Mouse (Mus musculus): ENCODE measurements around the gene Map3k5.
"Not testable (repeated sequence)": the region's sequence is repeated elsewhere in the genome, so short reads cannot be mapped to it uniquely, and the experiment has no call there.

Gene Map3k5

DNA sequence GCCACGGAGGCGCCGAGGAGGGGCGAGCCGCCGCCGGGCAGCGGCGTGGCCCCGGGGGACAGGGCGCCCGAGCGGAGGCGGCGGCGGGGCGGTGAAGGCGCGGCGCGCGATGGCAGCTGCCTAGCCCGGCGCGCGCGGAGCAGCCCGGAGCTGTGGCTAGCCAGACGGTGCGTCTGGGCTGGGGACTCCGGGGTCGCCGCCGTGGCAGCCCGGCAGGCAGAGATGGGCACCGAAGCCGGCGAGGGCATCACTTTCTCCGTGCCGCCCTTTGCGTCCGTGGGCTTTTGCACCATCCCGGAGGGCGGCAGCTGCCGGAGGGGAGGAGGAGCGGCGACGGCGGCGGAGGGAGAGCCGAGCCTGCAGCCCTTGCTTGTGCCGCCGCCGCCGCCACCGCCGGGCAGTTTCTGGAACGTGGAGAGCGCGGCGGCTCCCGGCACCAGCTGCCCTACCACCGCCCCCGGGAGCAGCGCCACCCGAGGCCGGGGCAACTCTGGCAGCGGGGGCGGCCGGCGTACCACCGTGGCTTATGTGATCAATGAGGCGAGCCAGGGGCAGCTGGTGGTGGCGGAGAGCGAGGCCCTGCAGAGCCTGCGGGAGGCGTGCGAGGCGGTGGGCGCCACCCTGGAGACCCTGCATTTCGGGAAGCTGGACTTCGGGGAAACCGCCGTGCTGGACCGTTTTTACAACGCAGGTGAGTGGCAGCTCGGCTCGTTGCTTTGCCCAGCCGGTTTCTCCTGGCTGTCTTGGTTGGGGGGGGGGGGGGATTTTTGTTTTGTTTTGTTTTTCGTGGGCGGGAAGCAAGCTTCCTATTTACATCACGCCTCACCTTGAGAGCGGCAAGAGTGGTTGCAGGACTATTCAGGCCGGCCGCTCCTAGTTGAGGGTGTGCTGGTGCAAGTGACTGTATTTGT is at the start of gene Map3k5:
Gene Map3k5 (plus strand): TSS at position 89 of the 911 bp plus-strand sequence.
- DNase-seq (ENCODE audit: low read depth), result peak; percentile 34

DNA sequence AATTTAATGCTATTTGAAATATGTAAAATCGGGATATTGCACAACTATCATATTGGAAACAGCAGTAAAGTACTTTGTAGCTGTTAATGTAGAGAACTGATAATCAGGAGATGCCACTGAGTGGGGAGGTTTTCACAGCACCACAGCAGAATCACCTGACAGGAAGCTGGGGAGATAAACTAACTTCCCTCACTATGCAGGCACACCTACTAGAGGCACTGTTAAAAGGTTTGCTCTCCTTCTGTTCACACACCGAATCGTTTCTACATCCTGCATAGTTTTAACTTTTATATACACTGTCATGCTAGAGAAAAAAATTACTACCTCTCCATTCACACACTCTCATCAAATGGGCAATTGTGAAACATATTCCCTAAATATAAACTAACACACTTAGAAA is 48.0 kb upstream of the Map3k5 start:
- no peak for DNase-seq (ENCODE audit: low read depth)

GRCm38 (mm10) chr10:19889908-19890307 is 44.4 kb upstream of the Map3k5 start:
- no peak for DNase-seq (ENCODE audit: low read depth)

- DNase-seq (ENCODE audit: low read depth), result no peak
These were observed 42.6 kb upstream of the Map3k5 start for GRCm38 (mm10) chr10:19891686-19892085.

DNA sequence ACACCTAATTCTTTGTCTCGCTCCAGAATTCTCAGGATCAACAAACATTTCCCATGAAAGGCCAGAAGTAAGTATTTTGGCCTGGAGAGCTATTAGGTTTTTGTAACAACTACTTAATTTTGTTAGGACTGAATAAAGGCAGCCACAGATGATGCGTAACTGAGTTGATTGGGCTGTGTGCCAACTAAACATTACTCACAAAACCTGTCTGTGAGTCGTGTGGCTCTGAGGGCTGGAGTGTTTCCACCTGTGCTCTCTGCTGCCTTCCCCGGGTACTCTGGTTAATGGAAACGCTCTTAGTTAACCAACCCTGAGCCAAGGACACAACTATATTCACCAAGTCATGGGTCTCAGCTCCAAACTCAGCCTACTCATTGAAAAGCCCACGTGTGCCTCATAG is 41.1 kb upstream of the Map3k5 start:
- DNase-seq (ENCODE audit: low read depth), result peak; percentile 50

DNA sequence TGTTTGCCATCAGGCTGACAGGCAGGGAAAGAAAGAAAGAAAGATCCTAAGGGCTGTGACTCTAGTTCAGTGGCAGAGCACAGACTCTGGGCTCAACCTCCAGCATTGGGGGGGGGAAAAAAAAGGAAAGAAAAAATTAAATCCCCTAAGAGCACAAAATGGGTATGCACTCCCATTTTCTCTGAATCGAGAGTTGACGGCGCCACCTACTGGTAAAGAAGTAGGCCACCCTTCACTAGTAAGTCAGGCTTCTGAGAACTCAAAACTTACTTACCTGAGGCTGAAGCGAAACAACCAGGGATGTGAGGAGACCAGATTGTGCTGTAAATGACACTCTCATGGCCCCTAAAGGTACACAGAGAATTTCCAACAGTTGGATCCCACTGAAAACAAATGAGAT is 40.3 kb upstream of the Map3k5 start:
- DNase-seq (ENCODE audit: low read depth), result peak; percentile 79

- no peak for DNase-seq (ENCODE audit: low read depth)
These were observed 34.1 kb upstream of the Map3k5 start for GRCm38 (mm10) chr10:19900191-19900590.

DNA sequence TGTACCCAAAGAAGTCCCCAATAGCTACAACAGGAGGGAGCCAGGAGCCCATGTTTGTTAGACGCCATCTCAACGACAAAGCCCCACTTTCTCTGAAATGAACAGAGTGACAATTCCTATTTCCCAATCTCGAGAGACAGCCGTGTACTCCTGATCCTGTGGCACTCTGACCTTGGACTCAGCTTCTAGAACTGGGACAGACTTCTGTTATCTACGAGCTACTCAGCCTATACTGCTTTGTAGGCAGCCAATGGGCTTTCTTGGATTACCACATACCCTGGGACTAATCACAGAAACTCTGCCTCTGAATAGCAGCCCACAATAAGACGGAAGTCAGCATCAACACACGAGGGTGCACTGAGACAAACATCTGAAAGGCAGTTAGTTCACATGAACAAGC is 32.3 kb upstream of the Map3k5 start:
- no peak for DNase-seq (ENCODE audit: low read depth)

- no peak for DNase-seq (ENCODE audit: low read depth)
These were observed 30.0 kb upstream of the Map3k5 start for GRCm38 (mm10) chr10:19904077-19904820.

DNA sequence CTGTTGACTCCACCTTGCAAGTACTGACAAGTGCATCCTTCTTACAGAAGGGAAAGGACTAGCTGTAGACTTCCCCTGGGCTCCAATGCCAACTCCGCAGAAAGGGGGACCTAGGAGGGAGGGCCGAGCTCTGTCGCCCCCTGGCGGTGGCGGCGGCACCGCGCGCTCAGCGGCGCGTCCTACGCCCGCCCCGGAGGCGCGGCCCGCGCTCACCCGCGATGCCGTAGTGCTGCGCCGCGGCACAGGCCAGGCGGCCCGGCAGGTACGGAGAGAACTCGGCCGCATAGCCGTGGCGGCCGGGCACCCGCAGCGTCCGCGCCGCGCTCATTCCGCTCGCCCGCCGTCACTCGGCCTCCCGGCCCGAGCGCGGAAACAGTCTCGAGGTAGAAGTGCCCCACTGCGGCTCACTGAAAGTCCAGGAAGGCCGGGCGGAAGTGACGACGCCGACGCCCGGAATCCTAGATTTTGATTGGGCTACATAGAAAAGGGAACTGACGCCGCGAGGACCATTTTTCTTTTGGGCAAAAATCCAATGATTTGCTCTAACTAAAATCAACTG is 26.9 kb upstream of the Map3k5 start, which contains the start of gene Pex7:
Gene Pex7 (minus strand): TSS at position 444 of the 559 bp plus-strand sequence.
- peak; percentile 98 for DNase-seq (ENCODE audit: low read depth)

DNA sequence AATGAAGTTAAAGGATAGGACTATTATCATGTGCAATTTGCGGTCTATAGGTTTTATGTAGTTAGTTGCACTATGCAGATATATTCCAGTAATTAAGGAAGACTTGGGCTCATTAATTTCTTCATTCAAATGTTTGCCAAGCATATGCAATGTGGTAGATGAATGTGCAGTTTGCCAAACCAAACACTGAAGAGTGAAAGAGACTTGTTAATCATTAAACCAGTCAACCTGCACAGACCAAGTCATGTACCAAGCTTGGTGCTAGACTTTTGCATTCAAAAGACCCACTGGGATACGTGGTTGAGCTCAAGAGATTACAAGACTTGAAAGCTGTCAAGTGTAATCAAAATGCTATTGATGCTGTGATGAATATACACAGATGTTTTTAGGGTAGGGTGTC is 26.2 kb upstream of the Map3k5 start:
- DNase-seq (ENCODE audit: low read depth), result no peak

DNA sequence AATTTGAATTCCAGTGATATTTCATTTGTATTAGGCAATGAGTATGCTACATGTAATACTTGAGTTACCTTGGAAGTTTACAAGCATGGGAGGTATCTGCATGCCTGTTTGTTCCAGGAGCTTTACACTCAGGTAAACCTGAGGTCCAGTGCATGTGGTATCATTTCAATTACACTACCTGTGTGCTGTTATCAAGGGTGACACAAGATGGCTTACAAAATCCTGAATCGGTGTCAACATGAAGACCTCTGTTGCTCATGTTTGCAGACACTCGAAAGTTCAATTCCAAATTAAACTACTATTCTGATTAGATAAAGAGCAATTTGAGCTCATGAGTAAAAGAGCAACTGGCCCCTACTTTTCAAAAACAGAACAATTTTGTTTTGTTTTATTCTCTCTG is 23.8 kb upstream of the Map3k5 start:
- no peak for DNase-seq (ENCODE audit: low read depth)

- peak; percentile 67 for DNase-seq (ENCODE audit: low read depth)
These were observed 22.7 kb upstream of the Map3k5 start for GRCm38 (mm10) chr10:19911583-19911982.

- no peak for DNase-seq (ENCODE audit: low read depth)
These were observed 20.5 kb upstream of the Map3k5 start for GRCm38 (mm10) chr10:19913806-19914205.

DNA sequence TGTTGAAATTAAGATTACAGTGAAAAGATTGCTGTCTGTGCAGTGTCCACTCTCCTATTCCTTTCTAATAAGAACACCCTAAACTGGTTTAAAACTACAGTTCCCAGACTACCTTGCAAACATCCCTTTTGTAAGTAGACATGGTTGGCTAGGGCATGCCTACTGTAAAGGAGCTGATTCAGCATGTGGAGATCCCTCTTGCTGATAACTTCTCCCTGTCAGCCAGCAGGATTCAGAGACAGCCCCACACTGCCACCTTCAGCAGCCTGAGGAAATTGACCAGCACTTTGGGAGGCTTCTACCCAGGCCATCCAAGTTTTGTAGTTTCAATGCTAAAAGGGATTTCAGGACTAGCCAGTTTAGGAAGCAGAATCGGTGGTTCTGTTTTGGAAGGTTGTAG is 19.0 kb upstream of the Map3k5 start:
- peak; percentile 77 for DNase-seq (ENCODE audit: low read depth)

GRCm38 (mm10) chr10:19922410-19922809 is 11.9 kb upstream of the Map3k5 start:
- DNase-seq (ENCODE audit: low read depth), result no peak

DNA sequence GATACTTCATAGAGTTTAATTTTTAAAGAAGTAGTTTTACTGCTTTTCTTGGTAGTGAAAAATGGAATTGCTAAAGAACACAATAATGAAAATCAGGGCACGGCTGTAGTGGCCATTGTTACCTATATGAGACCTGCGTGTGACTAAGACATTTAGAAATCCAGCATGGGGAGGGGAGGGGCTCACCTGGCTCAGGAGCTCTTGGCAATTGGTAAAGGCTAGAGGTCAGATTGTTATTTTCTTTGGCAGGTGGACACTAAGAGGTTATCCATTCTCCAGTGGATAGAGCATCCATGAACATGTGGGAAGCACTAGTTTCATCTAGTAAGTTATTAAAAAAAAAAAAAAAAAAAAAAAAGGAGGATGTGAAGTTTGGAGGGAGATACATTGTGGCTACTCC is 10.0 kb upstream of the Map3k5 start:
- DNase-seq (ENCODE audit: low read depth), result no peak

GRCm38 (mm10) chr10:19926391-19926897 is 7.8 kb upstream of the Map3k5 start:
- DNase-seq (ENCODE audit: low read depth), result not testable (repeated sequence)

GRCm38 (mm10) chr10:19928205-19928604 is 6.1 kb upstream of the Map3k5 start:
- DNase-seq (ENCODE audit: low read depth), result no peak

GRCm38 (mm10) chr10:19932986-19933385 is 1.3 kb upstream of the Map3k5 start:
- DNase-seq (ENCODE audit: low read depth), result peak; percentile 36

DNA sequence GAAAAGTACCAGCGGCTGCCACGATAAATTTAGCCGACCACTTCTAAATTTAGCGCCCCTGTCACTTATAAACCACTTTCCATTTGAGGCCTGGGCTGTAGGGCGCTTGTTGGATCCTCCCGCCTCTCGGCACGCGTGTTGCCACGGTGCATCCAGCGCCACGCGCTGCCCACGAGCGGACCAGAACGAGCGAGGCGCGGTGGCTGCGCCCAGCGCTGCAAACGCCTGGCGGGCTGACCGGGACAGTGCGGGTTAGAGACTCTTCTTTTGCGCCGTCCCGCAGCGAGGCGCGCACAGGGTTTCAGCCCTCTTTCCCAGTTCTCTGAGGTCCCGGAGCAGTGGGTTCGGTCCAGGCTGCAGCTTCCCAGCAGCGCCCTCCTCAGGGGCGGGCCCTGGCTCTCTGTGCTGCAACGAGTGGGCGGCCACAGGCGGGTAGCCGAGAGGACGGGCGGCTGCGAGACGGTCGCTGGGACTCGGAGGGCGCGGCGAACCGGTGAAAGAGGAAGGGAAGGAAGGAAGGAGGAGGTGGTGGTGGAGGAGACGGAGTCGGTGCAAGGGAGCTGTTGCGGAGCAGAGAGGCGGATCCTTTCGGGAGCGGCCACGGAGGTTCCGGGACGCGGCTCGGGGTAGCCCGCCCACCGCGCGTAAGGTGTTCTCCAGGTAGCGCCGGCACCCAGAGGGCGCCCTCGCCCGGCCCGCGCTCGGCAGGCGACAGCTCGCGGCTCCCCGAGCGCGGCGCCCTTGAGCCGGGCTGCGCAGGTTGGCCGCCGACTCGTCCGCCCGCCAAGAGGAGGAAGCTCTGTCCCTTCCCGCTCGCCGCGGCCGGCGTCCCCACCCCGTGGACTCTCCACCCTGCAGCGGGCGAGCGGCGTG is 525 bp upstream of the Map3k5 start:
- peak; percentile 71 for DNase-seq (ENCODE audit: low read depth)

DNA sequence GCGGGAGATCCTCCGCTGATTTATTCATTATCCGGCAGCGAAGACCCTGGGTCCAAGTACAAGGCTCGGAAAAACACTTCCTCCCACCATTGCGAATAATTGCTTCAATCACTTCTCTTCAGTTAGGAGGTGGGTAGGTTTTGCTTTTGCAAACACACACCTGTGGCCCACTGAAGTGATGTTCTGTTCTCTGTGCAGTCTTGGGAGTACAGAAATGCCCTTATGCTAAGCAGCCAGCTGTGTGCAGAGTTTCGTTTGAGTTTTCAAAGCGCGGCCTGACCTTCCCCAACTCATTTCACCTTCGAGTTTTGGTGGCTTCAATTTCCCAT is 987 bp downstream of the Map3k5 start:
- DNase-seq (ENCODE audit: low read depth), result no peak
